In genomic region chr16:23144326-23144725, GRCm38 (mm10) we compare ENCODE assay signal across 16 mouse cellular contexts. TPM values are rescaled to one million over a fixed set of nuclear protein-coding genes. Genes with fewer than 3 reads are reported as not detected.
DNase-seq lines count a peak whose midpoint lies in the region; ATAC-seq and TF ChIP-seq lines count a peak whose summit lies in the region.
"Had no signal": no experiment of that assay in that cellular context is flagged by ENCODE, and none has a peak within 500 bp of the region (broad histone marks: within the 10 kb centered on the region; RNA-seq: fewer than 3 reads in every experiment).

No protein-coding gene starts in this region.

- TF ChIP-seq CTCF in lung, adult 2 months (IDR thresholded peaks at IDR 0.05; ENCODE audit: insufficient read depth, low read length) = no peak
- TF ChIP-seq CTCF in bone marrow macrophage, adult 2 months (IDR thresholded peaks at IDR 0.05; ENCODE audit: low read depth, low read length) = no peak

- no peak overlapping the region for H3K4me3 ChIP-seq in lung, adult 2 months (replicated peaks; ENCODE audit: extremely low read depth, low read depth, low read length)
- H3K4me3 ChIP-seq in bone marrow macrophage, adult 2 months (ENCODE audit: insufficient read depth, low read length) = no peak overlapping the region
- H3K4me3 ChIP-seq in hindbrain, embryonic 10.5 days = no peak overlapping the region
- H3K4me3 ChIP-seq: midbrain, embryonic 13.5 days had no signal

- no peaks in the 10 kb centered on the region for H3K27me3 ChIP-seq in hindbrain, embryonic 10.5 days (ENCODE audit: insufficient read depth, poor library complexity, severe bottlenecking)
- H3K27me3 ChIP-seq: midbrain, embryonic 13.5 days had no signal

- 73% methylated on average over 7 of the region's 7 CpGs for WGBS in lung, adult 2 months
- 85% methylated on average over 7 of the region's 7 CpGs for WGBS in hindbrain, embryonic 10.5 days

- H3K4me1 ChIP-seq in lung, adult 2 months (ENCODE audit: control insufficient read depth, insufficient read depth, low read length) = no peaks in the 10 kb centered on the region
- H3K4me1 ChIP-seq in bone marrow macrophage, adult 2 months (ENCODE audit: control insufficient read depth, insufficient read depth, low read length) = peaks cover 21% of the 10 kb centered on the region
- H3K4me1 ChIP-seq in hindbrain, embryonic 10.5 days (replicated peaks) = no peaks in the 10 kb centered on the region
- H3K4me1 ChIP-seq: midbrain, embryonic 13.5 days had no signal

- peak; percentile 97 for ATAC-seq in megakaryocyte progenitor cell, adult 5-6 weeks (replicated peaks; ENCODE audit: poor library complexity)
- ATAC-seq: midbrain, embryonic 13.5 days had no signal

- H3K9me3 ChIP-seq in hindbrain, embryonic 10.5 days = no peaks in the 10 kb centered on the region
- H3K9me3 ChIP-seq: G1E; midbrain, embryonic 13.5 days had no signal

- H3K27ac ChIP-seq in bone marrow macrophage, adult 2 months (ENCODE audit: insufficient read depth, low read depth, low read length) = peak overlapping the region; percentile 1; the same call in 1 of the 2 replicates
- no peak overlapping the region for H3K27ac ChIP-seq in hindbrain, embryonic 10.5 days
- H3K27ac ChIP-seq: hindbrain, embryonic 14.5 days; midbrain, embryonic 13.5 days had no signal

- DNase-seq in lung, postnatal 25 days (ENCODE audit: low spot score) = peak; percentile 49
- no peak for DNase-seq in lung, adult 2 months
- peak; percentile 27 to 49 for DNase-seq in thymus, postnatal 36 days
- no peak for DNase-seq in left cerebral cortex, adult 9 months (ENCODE audit: low spot score in 2 of 2)
- DNase-seq in cerebellum, adult 11-12 months = no peak
- no peak for DNase-seq in hindbrain, embryonic 10.5 days (ENCODE audit: low spot score)
- DNase-seq: adrenal gland, adult 8-10 months; cerebellum, adult 9-11 months; kidney, postnatal 36 days had no signal

- no peaks in the 10 kb centered on the region for H3K36me3 ChIP-seq in hindbrain, embryonic 10.5 days
- H3K36me3 ChIP-seq: G1E; midbrain, embryonic 13.5 days had no signal

- TF ChIP-seq POLR2A in lung, adult 2 months (IDR thresholded peaks at IDR 0.05; ENCODE audit: borderline replicate concordance, extremely low read depth, low read depth, low read length) = no peak
- TF ChIP-seq POLR2A in bone marrow macrophage, adult 2 months (IDR thresholded peaks at IDR 0.05; ENCODE audit: borderline replicate concordance, low read depth, low read length) = no peak

RNA-seq across cellular contexts. Expression of gene Adipoq, which starts 2.0 kb away (rescaled TPM):
- 19.3 and 57.0 TPM in 2 replicates for polyA plus RNA-seq in lung, adult 2 months (2012; rRNA removed)
- not detected in 2 replicates for polyA plus RNA-seq in bone marrow macrophage, adult 2 months (2012; ENCODE audit: insufficient read depth, insufficient read length, missing spikeins)
- total RNA-seq in megakaryocyte progenitor cell, adult 5-6 weeks (2015) = not detected in 2 replicates
- total RNA-seq in megakaryocyte progenitor cell, adult 5-6 weeks (2017) = not detected in 2 replicates
- polyA plus RNA-seq in hindbrain, embryonic 10.5 days (2016; fragmentation: Nextera tagmentation; extraction: Ambion mirVana) = not detected in 2 replicates
- polyA plus RNA-seq: G1E; hindbrain, embryonic 14.5 days; limb, embryonic 11.5 days; stomach, embryonic 14.5 days had no signal

RNA-seq across cellular contexts. Expression of gene Rfc4, which starts 16.8 kb away (rescaled TPM):
- 0.15 and 0.57 TPM in 2 replicates for polyA plus RNA-seq in lung, adult 2 months (2012; rRNA removed)
- polyA plus RNA-seq in bone marrow macrophage, adult 2 months (2012; ENCODE audit: insufficient read depth, insufficient read length, missing spikeins) = 10.6 and 14.5 TPM in 2 replicates
- total RNA-seq in megakaryocyte progenitor cell, adult 5-6 weeks (2015) = 195 and 224 TPM in 2 replicates
- 72.3 and 90.3 TPM in 2 replicates for total RNA-seq in megakaryocyte progenitor cell, adult 5-6 weeks (2017)
- 190 and 227 TPM in 2 replicates for polyA plus RNA-seq in hindbrain, embryonic 10.5 days (2016; fragmentation: Nextera tagmentation; extraction: Ambion mirVana)

RNA-seq across cellular contexts. Expression of gene Eif4a2, which starts 37.1 kb away (rescaled TPM):
- polyA plus RNA-seq in lung, adult 2 months (2012; rRNA removed) = 71.3 and 141 TPM in 2 replicates
- polyA plus RNA-seq in bone marrow macrophage, adult 2 months (2012; ENCODE audit: insufficient read depth, insufficient read length, missing spikeins) = 255 TPM in 2 replicates
- 378 and 464 TPM in 2 replicates for total RNA-seq in megakaryocyte progenitor cell, adult 5-6 weeks (2015)
- total RNA-seq in megakaryocyte progenitor cell, adult 5-6 weeks (2017) = 592 and 744 TPM in 2 replicates
- 133 and 157 TPM in 2 replicates for polyA plus RNA-seq in hindbrain, embryonic 10.5 days (2016; fragmentation: Nextera tagmentation; extraction: Ambion mirVana)

Comparison
In these comparisons a context has a peak if more than half of its experiments do, and no peak if none do; other contexts are left out.
1. DNase-seq: peak in lung, postnatal 25 days (single experiment) and thymus, postnatal 36 days (2 of 2); none in lung, adult 2 months (single experiment), left cerebral cortex, adult 9 months (0 of 2), cerebellum, adult 11-12 months (single experiment) and hindbrain, embryonic 10.5 days (single experiment).
2. RNA of gene Adipoq, which starts 2.0 kb away (polyA plus RNA-seq): 19.3 to 57.0 TPM in lung, adult 2 months; not detected in bone marrow macrophage, adult 2 months and not detected in hindbrain, embryonic 10.5 days; every median in the first group is over 10 times any median in the second.
3. RNA of gene Rfc4, which starts 16.8 kb away (polyA plus RNA-seq): 190 to 227 TPM in hindbrain, embryonic 10.5 days; 10.6 to 14.5 TPM in bone marrow macrophage, adult 2 months and 0.15 to 0.57 TPM in lung, adult 2 months; every median in the first group is over 10 times any median in the second.